Mouse (Mus musculus) left cerebral cortex, adult 11 months (tissue): ENCODE data around the gene Aldh3a2.
"Not testable (repeated sequence)": the region's sequence is repeated elsewhere in the genome, so short reads cannot be mapped to it uniquely, and the experiment has no call there.

ENCODE experiments used
- DNase-seq: peaks from one replicate; pipeline ENCODE4 v3.0.0; 2022; ENCODE audit warnings: low spot score

Aldh3a2 gene

DNA sequence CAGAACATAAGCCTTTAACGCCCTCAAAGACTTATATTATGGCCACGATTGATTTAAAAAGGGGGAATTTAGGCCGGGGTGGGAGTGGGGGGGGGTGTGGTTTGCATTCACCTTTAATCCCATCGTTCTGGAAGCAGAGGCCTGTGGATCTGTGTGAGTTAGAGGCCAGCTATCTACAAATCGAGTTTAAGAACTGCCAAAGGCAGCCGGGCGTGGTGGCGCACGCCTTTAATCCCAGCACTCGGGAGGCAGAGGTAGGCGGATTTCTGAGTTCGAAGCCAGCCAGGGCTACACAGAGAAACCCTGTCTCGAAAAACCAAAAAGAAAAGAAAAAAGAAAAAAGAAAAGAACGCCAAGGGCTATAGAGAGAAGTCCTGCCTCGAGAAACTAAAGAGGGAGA is 93.8 kb downstream of the Aldh3a2 start:
- not testable (repeated sequence) for DNase-seq
